Comparison of ENCODE assay signal across 10 mouse cellular contexts in genomic region chr5:148969648-148970047, GRCm38 (mm10). TPM values are rescaled to one million over a fixed set of nuclear protein-coding genes. Genes with fewer than 3 reads are reported as not detected.
DNase-seq lines count a peak whose midpoint lies in the region; ATAC-seq lines count a peak whose summit lies in the region.
"Had no signal": no experiment of that assay in that cellular context is flagged by ENCODE, and none has a peak within 500 bp of the region (broad histone marks: within the 10 kb centered on the region; RNA-seq: fewer than 3 reads in every experiment).

No protein-coding gene starts in this region.

- H3K4me1 ChIP-seq in neural tube, embryonic 15.5 days: peaks cover 37% of the 10 kb centered on the region
- H3K4me1 ChIP-seq in heart, embryonic 11.5 days (ENCODE audit: control insufficient read depth, insufficient read depth, low read length): peaks cover 32% of the 10 kb centered on the region
- H3K4me1 ChIP-seq in forebrain, embryonic 16.5 days (replicated peaks; ENCODE audit: control insufficient read depth, insufficient read depth, low read length): peaks cover 26% of the 10 kb centered on the region

- no peaks in the 10 kb centered on the region for H3K36me3 ChIP-seq in neural tube, embryonic 15.5 days
- H3K36me3 ChIP-seq in heart, embryonic 11.5 days (ENCODE audit: control insufficient read depth, insufficient read depth, low read length): no peaks in the 10 kb centered on the region
- H3K36me3 ChIP-seq in forebrain, embryonic 16.5 days (ENCODE audit: control insufficient read depth, insufficient read depth): no peaks in the 10 kb centered on the region
- H3K36me3 ChIP-seq: neural tube, embryonic 12.5 days had no signal

- no peaks in the 10 kb centered on the region for H3K9me3 ChIP-seq in neural tube, embryonic 15.5 days (replicated peaks)
- no peaks in the 10 kb centered on the region for H3K9me3 ChIP-seq in heart, embryonic 11.5 days (replicated peaks; ENCODE audit: control insufficient read depth, low read length)
- no peaks in the 10 kb centered on the region for H3K9me3 ChIP-seq in forebrain, embryonic 16.5 days (ENCODE audit: control insufficient read depth, low read length)
- H3K9me3 ChIP-seq: neural tube, embryonic 12.5 days had no signal

- no peak for ATAC-seq in neural tube, embryonic 15.5 days (ENCODE audit: low FRiP score)
- ATAC-seq in heart, embryonic 11.5 days (replicated peaks; ENCODE audit: insufficient number of reproducible peaks, low FRiP score, low TSS enrichment): no peak
- ATAC-seq in forebrain, embryonic 16.5 days: no peak

- H3K27me3 ChIP-seq in neural tube, embryonic 15.5 days (replicated peaks): no peaks in the 10 kb centered on the region
- H3K27me3 ChIP-seq in heart, embryonic 11.5 days (ENCODE audit: control insufficient read depth, insufficient read depth, low read length): no peaks in the 10 kb centered on the region
- no peaks in the 10 kb centered on the region for H3K27me3 ChIP-seq in forebrain, embryonic 16.5 days (replicated peaks; ENCODE audit: control insufficient read depth, insufficient read depth, low read length)
- H3K27me3 ChIP-seq: neural tube, embryonic 12.5 days had no signal

- H3K9ac ChIP-seq in neural tube, embryonic 15.5 days (replicated peaks): no peak overlapping the region
- 0 out of 2 replicates have a peak overlapping the region, but pooled peaks have one; percentile 1 for H3K9ac ChIP-seq in heart, embryonic 11.5 days (ENCODE audit: low read depth, low read length)
- H3K9ac ChIP-seq in forebrain, embryonic 16.5 days (replicated peaks; ENCODE audit: low read depth, low read length): no peak overlapping the region
- H3K9ac ChIP-seq: neural tube, embryonic 12.5 days had no signal

- WGBS in neural tube, embryonic 15.5 days: 37% methylated on average over 9 of the region's 9 CpGs
- WGBS in heart, embryonic 11.5 days (ENCODE audit: insufficient replicate concordance): 46% methylated on average over 9 of the region's 9 CpGs
- WGBS in forebrain, embryonic 16.5 days: 67% methylated on average over 9 of the region's 9 CpGs

- H3K4me3 ChIP-seq in neural tube, embryonic 15.5 days (replicated peaks): no peak overlapping the region
- no peak overlapping the region for H3K4me3 ChIP-seq in heart, embryonic 11.5 days (ENCODE audit: low read depth, low read length)
- no peak overlapping the region for H3K4me3 ChIP-seq in forebrain, embryonic 16.5 days (replicated peaks; ENCODE audit: low read length)
- H3K4me3 ChIP-seq: neural tube, embryonic 12.5 days had no signal

- H3K27ac ChIP-seq in neural tube, embryonic 15.5 days (replicated peaks): no peak overlapping the region
- H3K27ac ChIP-seq in heart, embryonic 11.5 days (ENCODE audit: low read depth, low read length): no peak overlapping the region
- H3K27ac ChIP-seq in forebrain, embryonic 16.5 days (ENCODE audit: low read length): no peak overlapping the region
- H3K27ac ChIP-seq: neural tube, embryonic 12.5 days had no signal

- peak overlapping the region; percentile 15; the same call in 1 of the 2 replicates for H3K4me2 ChIP-seq in neural tube, embryonic 15.5 days
- peak overlapping the region; percentile 12; the same call in 1 of the 2 replicates for H3K4me2 ChIP-seq in heart, embryonic 11.5 days
- no peak overlapping the region for H3K4me2 ChIP-seq in forebrain, embryonic 16.5 days (ENCODE audit: low read length)
- H3K4me2 ChIP-seq: neural tube, embryonic 12.5 days had no signal

- DNase-seq in neural tube, embryonic 10.5 days (ENCODE audit: extremely low spot score, low spot score): no peak
- peak; percentile 76 to 86 for DNase-seq in kidney, postnatal 25 days
- DNase-seq in thymus, postnatal 25 days: peak; percentile 64
- DNase-seq in left cerebral cortex, adult 11 months (ENCODE audit: low spot score): no peak
- DNase-seq in cerebellum, postnatal 14 days: no peak

RNA-seq across cellular contexts. Expression of gene Gm42791, which starts 25.3 kb away (rescaled TPM):
- polyA plus RNA-seq in neural tube, embryonic 15.5 days (2015; fragmentation: Nextera tagmentation; extraction: Ambion mirVana): 3.4 and 5.4 TPM in 2 replicates
- polyA plus RNA-seq in heart, embryonic 11.5 days (2014; fragmentation: Nextera tagmentation; extraction: Ambion mirVana): 2.5 TPM in 1 of 2 replicates, not detected in the other
- 4.4 and 5.8 TPM in 2 replicates for polyA plus RNA-seq in forebrain, embryonic 16.5 days (2015; fragmentation: Nextera tagmentation; extraction: Ambion mirVana)
- polyA plus RNA-seq: gonadal fat pad, adult 2 months had no signal

RNA-seq across cellular contexts. Expression of gene Katnal1, which starts 40.5 kb away (rescaled TPM):
- polyA plus RNA-seq in neural tube, embryonic 15.5 days (2015; fragmentation: Nextera tagmentation; extraction: Ambion mirVana): 33.0 and 35.1 TPM in 2 replicates
- polyA plus RNA-seq in heart, embryonic 11.5 days (2014; fragmentation: Nextera tagmentation; extraction: Ambion mirVana): 17.4 and 18.5 TPM in 2 replicates
- polyA plus RNA-seq in forebrain, embryonic 16.5 days (2015; fragmentation: Nextera tagmentation; extraction: Ambion mirVana): 39.6 and 44.3 TPM in 2 replicates

Comparison
In these comparisons a context has a peak if more than half of its experiments do, and no peak if none do; other contexts are left out.
1. DNase-seq: peak in kidney, postnatal 25 days (2 of 2) and thymus, postnatal 25 days (single experiment); none in neural tube, embryonic 10.5 days (single experiment), left cerebral cortex, adult 11 months (single experiment) and cerebellum, postnatal 14 days (0 of 2).